Mouse (Mus musculus) left cerebral cortex, adult 11 months (tissue): ENCODE data around the gene Golga2.
A peak's percentile ranks its signal among the peaks of the same experiment; 100 is the strongest.

Experiments
- DNase-seq: peaks from one replicate; pipeline ENCODE4 v3.0.0; 2022; ENCODE audit warnings: low spot score

Gene Golga2

GRCm38 (mm10) chr2:32343351-32343671, 56.1 kb downstream of the Golga2 start:
- DNase-seq: no peak

- no peak for DNase-seq
Measured at GRCm38 (mm10) chr2:32344056-32344455, 56.9 kb downstream of the Golga2 start.

GRCm38 (mm10) chr2:32344598-32345321, 57.6 kb downstream of the Golga2 start:
- DNase-seq: no peak

DNA sequence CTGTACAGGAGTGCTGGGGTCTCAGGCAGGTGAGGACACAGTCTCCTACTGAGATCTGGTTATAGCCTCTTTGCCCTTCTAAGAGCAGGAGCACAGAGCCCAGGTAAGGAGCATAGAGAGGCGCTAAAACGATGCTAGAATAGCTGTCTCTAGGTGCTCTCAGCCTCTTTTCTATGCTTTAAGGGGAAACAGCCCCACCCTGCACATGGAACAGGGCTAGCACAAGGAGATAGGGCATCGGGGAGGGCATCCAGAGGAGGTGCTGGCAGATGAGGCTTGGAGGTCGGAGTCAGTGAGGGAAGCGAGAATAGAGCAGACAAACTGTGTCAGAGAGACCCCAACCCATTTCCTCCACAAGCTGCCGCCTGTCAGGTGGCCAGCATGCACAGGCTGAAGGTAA, 59.8 kb downstream of the Golga2 start:
- DNase-seq: no peak

GRCm38 (mm10) chr2:32348311-32348710, 61.1 kb downstream of the Golga2 start:
- DNase-seq: no peak

GRCm38 (mm10) chr2:32349625-32350255, 62.6 kb downstream of the Golga2 start:
- DNase-seq: no peak

DNA sequence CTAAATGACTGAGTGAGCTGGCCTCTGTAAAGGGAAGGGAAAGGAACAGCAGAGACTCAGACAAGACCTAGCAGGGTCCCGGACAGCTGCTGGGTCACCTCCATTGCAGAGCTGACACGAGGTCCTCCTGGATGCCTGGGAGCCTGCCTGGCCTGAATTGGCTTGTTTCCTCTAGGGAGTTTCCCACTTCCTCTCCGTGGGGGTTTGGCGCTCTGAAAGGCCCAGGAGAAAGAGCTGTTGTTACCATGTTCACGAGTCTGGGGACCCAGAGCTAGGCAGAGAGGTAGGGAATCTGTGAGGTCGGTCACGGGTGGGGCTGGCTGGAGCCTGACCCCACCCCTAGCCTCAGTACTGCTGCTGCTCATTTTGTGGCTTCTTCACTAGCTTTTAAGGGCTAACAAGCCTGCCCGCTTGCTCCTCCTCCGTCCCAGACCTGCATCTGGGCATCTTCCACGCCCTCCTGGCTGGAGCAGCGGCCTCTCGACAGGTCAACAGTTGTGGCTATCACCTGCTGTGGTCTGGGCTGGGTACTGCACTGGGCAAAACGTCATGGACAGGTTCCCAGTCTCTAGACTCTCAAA, 63.4 kb downstream of the Golga2 start:
- DNase-seq: no peak

- no peak for DNase-seq
Measured at GRCm38 (mm10) chr2:32351471-32351961, 64.3 kb downstream of the Golga2 start.

DNA sequence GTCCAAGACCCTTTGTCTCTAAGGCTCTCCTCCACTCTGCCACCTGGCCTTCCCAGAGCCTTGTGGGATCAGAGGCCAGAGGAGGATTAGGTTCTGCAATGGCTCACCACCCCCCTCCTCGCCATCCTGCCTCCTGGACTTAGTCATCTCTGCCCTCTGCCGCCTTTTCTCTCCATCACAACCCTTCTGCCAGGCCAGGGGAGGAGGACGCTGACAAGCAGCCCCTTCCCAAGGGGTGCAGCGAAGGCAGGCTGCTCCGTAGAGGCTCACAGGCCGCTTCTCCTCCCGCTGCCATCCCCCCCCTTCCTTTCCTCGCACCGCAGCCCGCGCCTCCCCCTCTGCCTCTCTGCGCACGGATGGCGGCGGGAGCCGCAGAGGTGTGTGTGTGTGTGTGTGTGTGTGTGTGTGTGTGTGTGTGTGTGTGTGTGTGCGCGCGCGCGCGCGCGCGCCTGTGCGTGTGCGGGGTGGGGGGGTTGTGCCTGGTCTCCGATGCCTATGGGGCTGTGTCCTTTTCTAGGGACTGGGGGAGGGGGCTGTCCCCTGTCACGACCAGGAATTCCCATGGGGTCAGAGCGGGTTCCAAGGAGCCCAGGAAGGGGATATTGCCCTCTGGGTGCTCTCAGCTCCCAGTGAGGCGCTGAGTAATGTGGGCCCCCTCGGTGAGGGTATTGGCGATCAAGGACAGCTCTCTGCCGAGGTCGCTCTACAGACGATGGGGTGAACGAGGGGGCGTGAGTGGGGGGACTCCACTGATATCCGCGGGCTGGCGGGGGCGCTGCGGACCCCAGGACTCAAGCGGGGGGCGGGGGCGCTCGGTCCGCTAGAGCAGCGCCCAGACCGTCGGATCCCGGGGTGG, 65.2 kb downstream of the Golga2 start, which contains the start of gene Ciz1:
Ciz1 (plus strand) TSS at position 177 of the 856 bp plus-strand sequence.
- DNase-seq: no peak

DNA sequence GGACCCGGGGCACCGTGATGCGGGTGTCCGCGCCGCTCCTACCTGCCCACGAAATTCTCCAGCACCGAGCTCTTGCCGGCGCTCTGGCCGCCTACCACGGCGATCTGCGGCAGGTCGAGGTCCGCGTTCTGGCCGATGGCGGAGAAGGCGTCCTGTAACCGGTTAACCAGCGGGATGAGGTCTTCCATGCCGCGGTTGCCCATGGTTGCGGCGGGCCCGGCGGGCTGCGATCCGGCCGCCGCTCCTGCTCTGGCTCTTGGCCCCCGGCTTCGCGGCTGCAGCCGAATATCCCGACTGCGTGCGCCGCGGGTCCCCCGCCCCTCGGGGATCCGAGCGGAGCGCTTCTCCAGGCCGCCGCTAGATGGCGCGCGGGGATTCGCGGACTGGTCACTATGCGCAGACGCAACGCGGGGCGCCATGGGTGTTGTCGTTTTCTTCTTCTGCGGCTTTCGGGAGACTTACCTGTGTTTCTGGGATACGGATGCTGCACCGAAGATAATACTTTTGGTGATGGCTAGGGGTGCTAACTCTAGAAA, 65.9 kb downstream of the Golga2 start, which contains the start of gene Dnm1:
Dnm1 (minus strand) TSS at position 332 of the 536 bp plus-strand sequence.
- peak; percentile 90 for DNase-seq

GRCm38 (mm10) chr2:32353836-32354235, 66.7 kb downstream of the Golga2 start:
- no peak for DNase-seq

DNA sequence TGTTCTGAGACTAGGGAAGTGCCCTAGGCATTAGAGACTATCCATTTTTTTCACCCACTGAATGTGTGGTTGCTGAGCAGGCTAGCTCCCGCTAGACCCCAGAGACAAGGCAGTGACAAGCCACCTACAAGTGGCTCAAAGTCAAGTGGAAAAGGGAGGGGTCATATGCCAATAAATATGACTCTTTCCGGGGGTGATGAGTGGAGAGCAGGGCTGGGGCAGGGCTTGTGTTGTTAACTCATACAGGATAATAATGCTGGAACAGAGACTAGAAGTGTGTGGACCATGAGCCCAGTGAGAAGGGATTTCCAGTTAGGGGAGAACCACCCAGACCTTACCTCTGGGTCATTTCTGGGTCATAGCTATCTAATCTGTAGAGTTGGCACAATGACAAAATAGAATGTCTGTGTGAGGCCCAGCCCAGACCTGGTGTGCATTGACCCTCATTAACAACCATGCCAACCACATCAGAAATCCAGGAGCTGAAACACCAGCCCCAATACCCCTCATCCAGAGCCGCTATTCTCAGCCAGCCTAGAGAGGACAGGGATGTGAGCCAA, 67.2 kb downstream of the Golga2 start:
- DNase-seq: no peak

DNA sequence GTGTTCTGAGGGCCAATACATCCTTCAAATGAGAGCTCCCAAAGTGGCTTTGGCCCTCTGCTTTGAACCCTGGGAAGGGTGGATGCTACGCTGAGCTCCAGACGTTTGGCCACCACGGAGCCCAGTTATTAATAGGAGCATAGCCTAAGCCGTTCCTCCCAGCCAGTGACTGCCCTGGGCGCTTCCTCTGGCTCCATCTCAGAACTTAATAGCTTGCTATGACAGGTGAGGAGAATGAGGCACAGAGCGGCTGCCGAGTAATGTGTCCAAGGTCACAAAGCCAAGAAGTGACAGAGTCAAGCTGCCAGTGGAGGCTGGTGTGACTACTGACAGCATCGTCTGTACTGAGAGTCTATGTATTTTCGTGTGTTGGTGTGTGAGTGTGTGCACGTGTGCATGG, 69.0 kb downstream of the Golga2 start:
- DNase-seq: no peak
